Mouse (Mus musculus) ES-E14 (cell line): ENCODE measurements around the gene A430033K04Rik.

ENCODE experiments used
- CHD2 ChIP-seq: IDR thresholded peaks from 2 replicates; pipeline ENCODE4 v1.6.1; 2014; ENCODE audit warnings: mild to moderate bottlenecking, low read depth, low read length, inconsistent platforms
- HCFC1 ChIP-seq: IDR thresholded peaks from 2 replicates; pipeline ENCODE4 v1.6.1; 2012; ENCODE audit warnings: low read length, inconsistent platforms, borderline replicate concordance; ENCODE audit not compliant: insufficient read depth
- ZC3H11A ChIP-seq: IDR thresholded peaks from 2 replicates; pipeline ENCODE4 v1.6.1; 2012; ENCODE audit warnings: low read depth, mild to moderate bottlenecking, inconsistent platforms, low read length, borderline replicate concordance
- ZNF384 ChIP-seq: IDR thresholded peaks from 2 replicates; pipeline ENCODE4 v1.6.1; 2012; ENCODE audit warnings: low read depth, low read length, inconsistent platforms

- TF ChIP-seq CHD2 (no peak), ZC3H11A (no peak), ZNF384 (no peak), HCFC1 (no peak)
Measured at GRCm38 (mm10) chr5:138641081-138641480, 18.4 kb downstream of the A430033K04Rik start.
